Mouse (Mus musculus) intestine, embryonic 15.5 days (tissue): Measurements from ENCODE around the gene Stpg4. TPM values are rescaled to one million over a fixed set of nuclear protein-coding genes. Genes with fewer than 3 reads are reported as not detected.

Experiments
- ATAC-seq: fragments of 200-750 bp; cut with Nextera tagmentation; 2 replicates; pipeline ENCODE4 v1.8.0; 2017; ENCODE audit warnings: moderate TSS enrichment, moderate library complexity
- H3K27ac ChIP-seq: fragments of 300-500 bp; sonication (generic); 2 replicates; pipeline ENCODE4 v1.5.1; 2015; ENCODE audit warnings: mild to moderate bottlenecking, inconsistent platforms
- H3K27me3 ChIP-seq: fragments of 300-500 bp; sonication (generic); replicated peaks from 2 replicates; pipeline ENCODE4 v1.6.1; 2015; ENCODE audit warnings: inconsistent platforms
- H3K36me3 ChIP-seq: fragments of 300-500 bp; sonication (generic); 2 replicates; pipeline ENCODE4 v1.6.1; 2015; ENCODE audit warnings: inconsistent platforms
- H3K4me1 ChIP-seq: fragments of 300-500 bp; sonication (generic); replicated peaks from 2 replicates; pipeline ENCODE4 v1.6.1; 2015; ENCODE audit warnings: inconsistent platforms
- H3K4me2 ChIP-seq: fragments of 300-500 bp; sonication (generic); replicated peaks from 2 replicates; pipeline ENCODE4 v1.6.1; 2015; ENCODE audit warnings: mild to moderate bottlenecking, inconsistent platforms
- H3K4me3 ChIP-seq: fragments of 300-500 bp; sonication (generic); replicated peaks from 2 replicates; pipeline ENCODE4 v1.5.1; 2015; ENCODE audit warnings: inconsistent platforms
- H3K9ac ChIP-seq: fragments of 300-500 bp; sonication (generic); 2 replicates; pipeline ENCODE4 v1.6.1; 2015; ENCODE audit warnings: inconsistent platforms
- H3K9me3 ChIP-seq: fragments of 300-500 bp; sonication (generic); 2 replicates; pipeline ENCODE4 v1.6.1; 2016; ENCODE audit warnings: inconsistent platforms
- WGBS: fragments of 180-500 bp; shearing (Covaris S2); methylation state at CpG from one replicate; pipeline ENCODE4 v1.1.7; 2015; 5-methylcytosine and 5-hydroxymethylcytosine counted together
- polyA plus RNA-seq: library from polyadenylated mRNA; unstranded; fragments of >200 nt; fragmentation: Nextera tagmentation; extraction: Ambion mirVana; gene quantifications from 2 replicates; pipeline ENCODE4 v1.2.1, GENCODE M21; 2015

Gene Stpg4
- polyA plus RNA-seq, 1 experiment from 2014 or later, result not detected

DNA sequence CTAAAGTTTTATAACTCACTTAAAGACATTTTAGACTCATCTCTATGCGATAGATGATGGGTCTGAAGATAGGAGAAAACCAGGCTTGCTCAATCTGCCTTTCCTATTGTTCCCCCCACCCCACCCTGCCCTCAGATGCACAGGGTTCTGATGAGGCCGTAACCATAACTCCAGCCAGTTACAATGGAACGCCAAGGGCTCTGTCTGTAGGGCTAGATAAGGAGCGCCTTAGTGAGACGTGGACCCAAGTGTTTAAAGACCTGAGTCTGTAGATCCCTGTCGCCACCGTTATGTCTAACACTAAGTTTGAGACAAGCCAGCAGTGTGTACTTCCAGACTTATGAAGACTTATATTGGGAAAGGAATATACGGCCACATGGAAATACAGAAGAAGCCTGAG lies 72.1 kb downstream of the Stpg4 start:
- 64% methylated on average over 8 of the region's 8 CpGs for WGBS
- Histone ChIP-seq H3K36me3 (no peaks in the 10 kb centered on the region), H3K4me1 (peaks cover 38% of the 10 kb centered on the region), H3K27me3 (no peaks in the 10 kb centered on the region), H3K9ac (no peak overlapping the region), H3K9me3 (no peaks in the 10 kb centered on the region), H3K4me3 (no peak overlapping the region), H3K27ac (no peak overlapping the region), H3K4me2 (no peak overlapping the region)
- no peak for ATAC-seq

DNA sequence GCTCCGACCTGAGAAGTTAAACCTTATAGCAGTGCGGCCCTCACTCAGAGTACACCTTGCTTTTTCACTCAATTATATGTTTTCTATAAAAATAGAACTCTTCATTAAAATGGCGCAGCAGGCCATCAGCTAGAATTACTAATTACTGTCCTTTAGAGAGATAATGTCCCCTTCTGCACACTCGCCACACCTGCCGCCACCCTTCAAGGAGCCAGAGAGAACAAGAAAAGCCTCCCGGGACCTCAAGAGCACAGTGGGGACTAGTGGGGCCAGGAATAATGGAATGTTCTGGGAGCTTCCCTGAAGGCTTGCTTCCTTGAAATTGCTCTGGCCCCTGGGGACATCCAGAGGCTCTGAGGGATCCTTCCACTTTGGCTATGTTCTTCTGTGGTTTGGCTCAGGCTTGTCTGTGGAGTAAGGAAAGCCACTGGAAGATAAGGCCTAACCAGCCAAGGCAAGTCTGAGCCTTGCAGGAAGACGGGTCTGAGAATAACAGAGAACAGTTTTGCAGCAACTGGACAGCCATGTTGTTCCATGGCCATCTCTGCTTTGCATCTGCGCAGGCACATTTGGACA lies 73.7 kb downstream of the Stpg4 start:
- no peak overlapping the region for H3K4me2 ChIP-seq
- ATAC-seq, result no peak
- 90% methylated on average over 8 of the region's 8 CpGs for WGBS

DNA sequence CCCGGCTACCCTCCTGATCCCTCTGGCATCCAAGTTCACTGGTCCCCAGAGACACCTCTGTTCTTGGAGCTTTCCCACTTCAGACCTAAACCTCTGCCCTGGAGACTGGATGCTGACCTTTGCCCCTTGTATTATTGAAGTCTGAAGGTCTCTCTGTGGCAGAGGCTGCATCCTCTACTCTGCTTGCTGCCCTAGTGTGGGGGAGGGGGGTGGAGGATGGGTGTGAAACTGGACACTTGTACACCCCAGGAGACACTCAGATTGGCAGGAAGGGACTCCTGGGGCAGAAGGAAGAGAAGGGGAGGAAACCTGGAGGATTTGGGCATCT lies 74.7 kb downstream of the Stpg4 start:
- no peaks in the 10 kb centered on the region for H3K27me3 ChIP-seq
- peak overlapping the region; percentile 90; the same call in 1 of the 2 replicates for H3K27ac ChIP-seq
- H3K36me3 ChIP-seq, result no peaks in the 10 kb centered on the region
- 35% methylated on average over 1 of the region's 1 CpGs for WGBS
- H3K4me3 ChIP-seq, result no peak overlapping the region
- H3K9ac ChIP-seq, result no peak overlapping the region
- H3K4me2 ChIP-seq, result no peak overlapping the region; the same call in 1 of the 2 replicates
- peak; percentile 61 for ATAC-seq
- peaks cover 52% of the 10 kb centered on the region for H3K4me1 ChIP-seq
- H3K9me3 ChIP-seq, result no peaks in the 10 kb centered on the region

More for the DNA sequence above, 73.7 kb downstream of the Stpg4 start:
- Histone ChIP-seq H3K4me3 (no peak overlapping the region), H3K36me3 (no peaks in the 10 kb centered on the region), H3K9me3 (no peaks in the 10 kb centered on the region), H3K27me3 (no peaks in the 10 kb centered on the region), H3K27ac (no peak overlapping the region), H3K9ac (no peak overlapping the region), H3K4me1 (peaks cover 50% of the 10 kb centered on the region)

DNA sequence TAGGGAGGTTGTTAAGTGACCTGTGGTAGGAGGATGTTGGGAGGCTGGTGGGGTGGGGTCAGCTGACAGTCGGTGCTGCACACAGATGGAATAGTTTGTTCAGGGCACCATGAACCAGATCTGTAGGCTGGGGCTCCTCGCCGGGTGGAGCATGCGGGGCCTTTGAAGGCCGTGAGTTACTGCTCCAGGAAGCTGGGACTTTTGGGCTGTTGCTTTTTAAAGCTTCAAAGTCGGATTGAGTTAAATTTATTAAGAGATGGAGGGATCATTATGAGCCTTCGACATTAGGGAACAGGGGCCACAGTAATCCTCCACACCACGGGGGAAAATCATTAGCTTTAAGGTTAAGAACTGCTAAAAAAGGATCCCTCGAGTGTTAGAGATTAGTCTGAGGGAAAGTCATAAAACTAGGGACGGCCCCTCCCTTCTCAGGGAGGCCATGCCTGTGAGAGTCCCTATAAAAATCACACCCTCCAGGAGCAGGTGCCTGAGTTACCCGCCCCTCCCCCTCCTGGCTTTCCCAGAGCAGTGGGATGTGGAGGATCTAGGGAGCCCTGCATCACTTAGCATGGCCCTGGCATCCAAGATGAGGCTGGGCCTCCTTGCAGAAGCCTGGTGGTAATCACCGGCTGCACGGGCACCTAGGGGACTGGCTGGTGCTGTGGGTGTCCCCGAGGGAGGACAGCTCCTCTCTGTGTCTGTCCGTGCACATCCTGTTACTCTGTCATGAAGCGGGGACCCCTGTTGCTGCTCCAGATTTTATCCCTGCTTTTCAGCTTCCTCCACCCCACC lies 75.2 kb downstream of the Stpg4 start:
- whole genome bisulfite sequencing, result 32% methylated on average over 16 of the region's 16 CpGs
- peak; percentile 91 for ATAC-seq
- Histone ChIP-seq H3K4me3 (no peak overlapping the region), H3K4me1 (peaks cover 52% of the 10 kb centered on the region), H3K27ac (peak overlapping the region; percentile 90), H3K36me3 (no peaks in the 10 kb centered on the region), H3K9ac (0 out of 2 replicates have a peak overlapping the region, but pooled peaks have one; percentile 15), H3K9me3 (no peaks in the 10 kb centered on the region), H3K27me3 (no peaks in the 10 kb centered on the region), H3K4me2 (no peak overlapping the region; the same call in 1 of the 2 replicates)

DNA sequence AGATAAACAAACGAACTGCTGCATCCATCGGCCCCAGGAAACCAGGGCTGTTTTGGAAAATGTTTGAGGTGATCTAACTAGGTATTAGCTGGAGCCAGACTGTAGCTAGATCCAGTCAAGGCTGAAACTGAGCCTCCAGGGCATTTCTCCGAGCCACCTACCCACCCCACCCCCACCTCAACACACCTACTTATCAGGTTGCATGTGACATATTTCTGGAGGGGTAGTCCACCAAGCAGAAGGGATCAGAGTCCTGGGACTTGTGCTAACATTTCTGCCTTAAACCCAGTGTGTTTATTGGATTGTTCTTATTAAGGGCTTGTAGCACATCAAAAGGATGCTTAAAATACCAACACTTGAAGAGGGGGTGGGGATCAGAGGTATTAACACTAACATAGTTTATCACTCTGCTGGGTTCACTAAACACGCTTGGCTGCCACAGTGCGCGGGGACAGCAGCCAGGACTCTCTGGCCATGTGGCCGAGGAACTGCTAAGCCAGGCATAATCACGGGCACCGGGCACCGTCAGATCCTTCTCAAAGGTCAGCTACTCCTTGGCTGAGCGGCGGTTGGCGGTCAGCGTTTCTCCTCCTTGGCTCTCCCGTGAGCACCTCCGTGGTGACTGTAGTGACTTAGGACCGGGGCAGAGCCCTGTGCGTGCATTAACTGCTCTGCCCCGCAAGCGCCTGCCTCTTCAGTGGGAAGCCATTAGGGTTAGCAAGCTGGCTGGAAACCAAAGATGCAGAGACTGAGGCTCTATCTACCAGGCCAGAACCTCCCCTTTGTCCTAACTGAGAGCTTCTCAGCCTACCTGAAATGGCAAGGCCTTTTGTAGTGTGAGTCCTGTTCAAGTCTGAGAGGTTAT lies 76.1 kb downstream of the Stpg4 start:
- Histone ChIP-seq H3K4me2 (peak overlapping the region; percentile 33; the same call in 1 of the 2 replicates), H3K9ac (no peak overlapping the region), H3K9me3 (no peaks in the 10 kb centered on the region), H3K4me3 (no peak overlapping the region), H3K36me3 (no peaks in the 10 kb centered on the region), H3K27ac (peak overlapping the region; percentile 90), H3K4me1 (peaks cover 48% of the 10 kb centered on the region), H3K27me3 (no peaks in the 10 kb centered on the region)
- peak; percentile 7; the same call in 1 of the 2 replicates for ATAC-seq
- 31% methylated on average over 20 of the region's 20 CpGs for WGBS

DNA sequence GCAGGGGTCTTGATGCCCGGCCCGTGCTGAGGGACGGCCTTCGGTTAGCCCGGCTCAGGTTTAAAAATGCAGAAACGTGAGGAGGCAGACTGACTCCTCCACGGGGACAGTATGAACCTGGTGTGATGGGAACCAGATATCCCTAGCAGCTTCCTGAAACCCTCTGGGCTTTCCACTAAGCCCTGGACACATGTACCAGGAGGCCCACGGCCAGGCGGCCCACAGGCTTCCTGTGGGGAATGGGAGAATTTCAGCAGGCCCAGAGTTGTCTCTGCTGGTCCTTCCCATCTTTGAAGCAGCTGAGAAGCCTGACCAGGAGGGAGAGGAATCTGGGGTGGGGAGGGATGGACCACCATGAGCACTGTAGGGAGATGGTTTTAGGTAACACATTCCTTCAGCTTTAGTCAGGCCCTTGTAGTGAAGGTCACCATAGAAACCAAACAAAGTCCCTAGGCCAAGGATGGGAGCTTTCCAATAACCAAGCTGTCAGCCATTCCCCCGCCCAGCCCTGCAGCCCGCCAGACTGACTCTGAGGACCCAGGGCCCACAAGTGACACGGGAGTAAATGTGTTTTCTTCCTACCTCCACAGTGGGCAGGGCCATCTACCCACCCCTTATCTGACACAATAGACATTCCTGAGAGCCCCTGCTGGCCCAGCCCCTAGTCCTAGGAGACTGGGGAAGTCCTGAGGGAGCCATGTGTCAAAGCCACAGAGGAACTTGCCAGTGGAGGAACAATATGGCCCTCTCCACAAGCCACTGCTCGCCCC lies 76.9 kb downstream of the Stpg4 start:
- Histone ChIP-seq H3K36me3 (no peaks in the 10 kb centered on the region), H3K4me1 (peaks cover 40% of the 10 kb centered on the region), H3K9ac (no peak overlapping the region), H3K27ac (peak overlapping the region; percentile 90), H3K9me3 (no peaks in the 10 kb centered on the region), H3K4me3 (no peak overlapping the region), H3K4me2 (no peak overlapping the region), H3K27me3 (no peaks in the 10 kb centered on the region)
- WGBS, result 41% methylated on average over 13 of the region's 13 CpGs
- ATAC-seq, result peak; percentile 9

DNA sequence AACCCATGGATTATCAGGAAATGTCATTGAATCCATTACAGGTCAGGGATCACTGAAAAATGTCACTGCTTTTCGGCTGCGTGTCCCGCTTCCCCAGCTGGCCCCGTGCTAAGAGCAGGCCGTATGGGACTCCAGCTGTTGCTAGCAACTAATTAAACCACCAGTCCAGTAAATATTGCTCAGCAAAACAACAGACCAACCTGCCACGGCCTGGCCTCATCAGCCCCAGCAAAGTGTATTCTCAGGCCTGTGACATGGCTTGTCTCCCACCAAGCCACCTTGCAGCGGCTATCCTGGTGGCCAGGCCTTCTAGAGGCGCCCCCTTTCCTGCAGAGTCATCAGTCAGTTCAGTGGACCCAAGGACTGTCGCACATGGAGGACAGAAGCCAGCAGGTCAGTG lies 78.0 kb downstream of the Stpg4 start:
- no peak for ATAC-seq
- Histone ChIP-seq H3K27me3 (no peaks in the 10 kb centered on the region), H3K4me1 (peaks cover 40% of the 10 kb centered on the region), H3K4me2 (no peak overlapping the region), H3K9me3 (no peaks in the 10 kb centered on the region), H3K9ac (no peak overlapping the region), H3K27ac (no peak overlapping the region; the same call in 1 of the 2 replicates), H3K36me3 (no peaks in the 10 kb centered on the region), H3K4me3 (no peak overlapping the region)
- 82% methylated on average over 9 of the region's 9 CpGs for WGBS

DNA sequence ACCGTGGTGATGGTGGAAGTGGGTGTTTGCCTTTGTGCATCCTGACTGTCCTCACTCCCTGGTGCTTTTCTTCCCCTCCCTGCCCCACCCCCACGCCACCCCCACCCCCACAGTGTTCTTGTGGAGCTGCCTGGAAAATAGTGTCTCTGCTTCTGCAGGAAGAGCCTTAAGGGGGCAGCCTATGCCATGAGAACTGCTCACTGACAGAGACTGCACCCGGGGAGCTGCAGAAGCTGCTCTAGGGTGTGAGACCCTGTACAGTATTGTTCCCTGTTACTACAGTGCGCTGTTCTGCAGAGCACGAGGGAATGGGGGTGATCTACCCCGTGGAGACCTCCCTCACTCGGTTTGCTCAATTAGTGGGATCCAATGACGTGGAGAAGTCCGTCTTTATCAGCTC lies 78.5 kb downstream of the Stpg4 start:
- WGBS, result 38% methylated on average over 9 of the region's 9 CpGs
- H3K9ac ChIP-seq, result no peak overlapping the region
- no peak for ATAC-seq
- H3K9me3 ChIP-seq, result no peaks in the 10 kb centered on the region
- H3K4me3 ChIP-seq, result no peak overlapping the region
- no peak overlapping the region; the same call in 1 of the 2 replicates for H3K27ac ChIP-seq
- no peaks in the 10 kb centered on the region for H3K27me3 ChIP-seq
- peaks cover 38% of the 10 kb centered on the region for H3K4me1 ChIP-seq
- H3K4me2 ChIP-seq, result no peak overlapping the region
- no peaks in the 10 kb centered on the region for H3K36me3 ChIP-seq

DNA sequence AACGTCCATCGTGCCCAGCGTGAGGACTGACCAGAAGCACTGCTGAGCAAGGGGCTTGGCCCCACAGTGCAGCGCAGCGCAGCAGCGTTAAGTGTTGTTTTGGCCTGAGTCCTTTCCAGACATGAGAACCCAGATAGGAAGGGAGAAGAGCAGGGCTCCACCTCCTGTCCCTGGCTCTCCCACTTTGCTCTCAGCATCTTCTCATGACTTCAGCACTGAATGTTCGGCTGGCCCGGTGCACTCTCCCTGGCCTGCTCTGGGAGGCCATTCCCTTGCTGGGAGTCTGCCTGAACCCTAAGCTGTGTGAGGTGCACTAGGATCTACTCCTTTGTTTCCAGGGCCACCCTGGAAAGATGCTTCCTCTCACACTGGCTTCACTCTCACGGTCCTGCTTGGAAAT lies 79.2 kb downstream of the Stpg4 start:
- no peak overlapping the region for H3K27ac ChIP-seq
- no peaks in the 10 kb centered on the region for H3K9me3 ChIP-seq
- H3K27me3 ChIP-seq, result no peaks in the 10 kb centered on the region
- ATAC-seq, result no peak
- no peak overlapping the region for H3K4me3 ChIP-seq
- peaks cover 36% of the 10 kb centered on the region for H3K4me1 ChIP-seq
- no peak overlapping the region for H3K9ac ChIP-seq
- no peaks in the 10 kb centered on the region for H3K36me3 ChIP-seq
- H3K4me2 ChIP-seq, result no peak overlapping the region
- WGBS, result 63% methylated on average over 9 of the region's 9 CpGs

DNA sequence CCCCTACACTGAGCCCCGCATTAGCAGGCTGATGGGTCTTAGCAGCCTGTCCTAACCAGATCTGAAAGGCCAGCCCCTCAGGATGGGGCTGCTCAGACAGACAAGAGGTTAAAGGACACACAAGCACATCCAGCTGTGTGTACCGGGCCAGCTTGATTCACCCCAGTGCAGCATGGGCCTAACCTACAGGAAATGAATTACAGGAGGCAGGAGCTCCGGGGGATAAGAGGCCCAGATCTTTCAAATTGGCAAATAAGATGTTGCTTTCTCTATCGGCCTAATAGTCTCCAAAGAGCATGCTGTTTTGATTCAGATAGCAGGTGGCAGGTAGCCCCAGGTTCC lies 82.3 kb downstream of the Stpg4 start:
- H3K36me3 ChIP-seq, result no peaks in the 10 kb centered on the region
- H3K9me3 ChIP-seq, result no peaks in the 10 kb centered on the region
- WGBS, result 40% methylated on average over 4 of the region's 4 CpGs
- H3K27ac ChIP-seq, result no peak overlapping the region
- H3K4me1 ChIP-seq, result peaks cover 12% of the 10 kb centered on the region
- no peak overlapping the region for H3K4me2 ChIP-seq
- H3K9ac ChIP-seq, result no peak overlapping the region
- no peak overlapping the region for H3K4me3 ChIP-seq
- ATAC-seq, result no peak
- H3K27me3 ChIP-seq, result no peaks in the 10 kb centered on the region

DNA sequence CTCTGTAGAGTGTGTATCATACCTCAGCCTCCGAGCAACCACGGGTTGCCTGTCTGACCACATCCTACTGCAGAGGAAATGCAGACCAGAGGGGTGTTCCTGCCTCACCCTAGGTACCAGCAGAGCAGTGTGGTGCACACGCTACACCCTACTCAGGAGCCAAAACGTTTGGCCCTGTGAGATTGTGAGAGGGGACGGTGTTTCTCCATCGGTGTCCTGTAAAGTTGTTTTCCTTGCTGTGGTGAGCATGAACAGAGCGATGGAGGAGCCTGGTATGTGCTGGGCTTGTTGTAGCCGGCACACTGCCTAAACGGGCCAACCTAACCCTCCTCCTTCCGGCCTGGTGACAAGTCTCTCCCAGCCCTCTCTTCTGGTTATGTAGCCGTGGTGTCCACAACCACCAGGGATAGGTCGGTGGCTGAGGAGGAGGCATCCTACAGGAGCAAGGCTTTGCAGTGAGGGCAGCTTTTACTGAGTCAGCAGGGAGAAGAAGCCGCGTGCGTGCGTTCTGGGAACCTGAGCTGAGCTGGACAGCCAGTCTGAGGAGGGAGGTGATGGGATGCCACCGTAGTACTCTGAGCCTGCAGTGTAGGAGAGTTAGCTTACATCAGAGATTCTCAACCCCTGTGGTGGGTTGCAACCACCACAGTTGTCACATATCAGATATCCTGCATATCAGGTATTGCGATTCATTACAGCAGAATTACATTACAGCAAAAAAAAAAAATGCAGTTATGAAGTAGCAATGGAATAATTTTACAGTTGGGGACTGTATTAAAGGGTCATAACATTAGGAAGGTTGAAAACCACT lies 82.9 kb downstream of the Stpg4 start:
- Histone ChIP-seq H3K4me1 (0 out of 2 replicates have a peak, but pooled peaks cover 6% of the 10 kb centered on the region), H3K9ac (no peak overlapping the region), H3K27me3 (no peaks in the 10 kb centered on the region), H3K36me3 (no peaks in the 10 kb centered on the region), H3K4me2 (no peak overlapping the region), H3K27ac (no peak overlapping the region), H3K9me3 (no peaks in the 10 kb centered on the region), H3K4me3 (no peak overlapping the region)
- WGBS, result 68% methylated on average over 18 of the region's 18 CpGs
- no peak for ATAC-seq
